Mouse (Mus musculus) forebrain, embryonic 13.5 days (tissue): ENCODE results near the gene Slc18a3. TPM values are rescaled to one million over a fixed set of nuclear protein-coding genes. Genes with fewer than 3 reads are reported as not detected.

ENCODE experiments used
- ATAC-seq: fragments of 200-750 bp; cut with Nextera tagmentation; 2 replicates; pipeline ENCODE4 v1.8.0; 2017
- H3K27ac ChIP-seq: fragments of 300-500 bp; sonication (generic); 2 replicates; pipeline ENCODE4 v1.5.1; 2015; ENCODE audit warnings: inconsistent platforms, mild to moderate bottlenecking, moderate library complexity
- H3K27me3 ChIP-seq: fragments of 300-500 bp; sonication (generic); 2 replicates; pipeline ENCODE4 v1.6.1; 2015; ENCODE audit warnings: mild to moderate bottlenecking, inconsistent platforms
- H3K36me3 ChIP-seq: fragments of 300-500 bp; sonication (generic); 2 replicates; pipeline ENCODE4 v1.6.1; 2015; ENCODE audit warnings: mild to moderate bottlenecking, inconsistent platforms; ENCODE audit not compliant: poor library complexity, severe bottlenecking
- H3K4me1 ChIP-seq: fragments of 300-500 bp; sonication (generic); 2 replicates; pipeline ENCODE4 v1.6.1; 2015; ENCODE audit warnings: inconsistent platforms
- H3K4me2 ChIP-seq: fragments of 300-500 bp; sonication (generic); 2 replicates; pipeline ENCODE4 v1.6.1; 2015; ENCODE audit warnings: inconsistent platforms, mild to moderate bottlenecking, moderate library complexity
- H3K4me3 ChIP-seq: fragments of 300-500 bp; sonication (generic); 2 replicates; pipeline ENCODE4 v1.5.1; 2015; ENCODE audit warnings: mild to moderate bottlenecking, inconsistent platforms
- H3K9ac ChIP-seq: fragments of 300-500 bp; sonication (generic); 2 replicates; pipeline ENCODE4 v1.6.1; 2015; ENCODE audit warnings: mild to moderate bottlenecking, inconsistent platforms
- H3K9me3 ChIP-seq: fragments of 300-500 bp; sonication (generic); replicated peaks from 2 replicates; pipeline ENCODE4 v1.6.1; 2016; ENCODE audit warnings: inconsistent platforms
- WGBS: fragments of 180-500 bp; shearing (Covaris S2); methylation state at CpG from one replicate; pipeline ENCODE4 v1.1.7; 2015; 5-methylcytosine and 5-hydroxymethylcytosine counted together
- polyA plus RNA-seq: library from polyadenylated mRNA; unstranded; fragments of >200 nt; fragmentation: Nextera tagmentation; extraction: Ambion mirVana; gene quantifications from 2 replicates; pipeline ENCODE4 v1.2.1, GENCODE M21; 2015

The Slc18a3 gene
- polyA plus RNA-seq: 0.33 and 0.35 TPM in 2 replicates

DNA sequence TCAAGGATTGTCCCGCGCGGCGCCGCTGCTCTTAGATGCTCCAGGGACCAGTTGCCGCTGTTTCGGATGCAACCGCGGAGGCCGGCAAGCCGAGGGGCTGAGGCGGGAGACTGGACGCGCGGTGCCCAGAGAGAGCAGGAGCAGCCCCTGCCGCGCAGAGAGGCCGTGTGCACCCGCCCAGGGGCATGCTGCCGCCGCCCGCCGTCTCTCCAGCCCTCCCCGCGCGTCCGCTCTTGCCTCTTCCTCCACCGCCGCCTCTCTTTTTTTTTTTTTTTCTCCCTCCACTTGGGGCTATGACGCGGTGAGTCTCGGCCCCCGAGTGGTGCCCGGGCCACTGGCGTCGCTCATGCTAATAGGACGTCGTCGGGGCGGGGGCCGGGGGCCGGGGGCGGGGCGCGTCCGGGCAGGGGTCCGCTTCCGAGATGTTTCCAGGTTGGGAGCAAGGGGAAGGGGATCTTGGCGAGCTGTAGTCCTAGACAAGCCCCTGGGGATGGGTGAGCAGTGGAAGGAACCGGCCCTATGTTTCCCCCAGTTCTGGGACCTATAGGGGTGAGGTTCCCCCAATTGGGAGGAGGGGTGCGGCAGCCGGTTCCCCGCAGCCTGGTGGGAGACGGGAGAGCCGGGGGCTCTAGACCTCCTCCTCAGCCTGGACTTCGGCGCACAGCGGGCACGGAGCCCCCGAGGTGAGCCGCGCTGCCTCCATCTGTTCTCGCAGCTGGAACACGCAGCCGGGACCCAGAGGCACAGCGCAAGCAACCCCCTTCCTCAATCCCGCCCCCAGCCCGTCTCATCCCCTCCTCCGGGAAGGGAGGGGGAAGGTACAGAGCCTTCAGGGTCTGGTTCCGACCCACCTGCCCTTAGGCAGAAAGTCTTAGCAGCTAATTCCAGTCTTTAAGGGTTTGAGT lies at the start of gene Slc18a3:
TSS of gene Slc18a3 (minus strand) at position 250 of the 905 bp plus-strand sequence.
- H3K9me3 ChIP-seq: no peaks in the 10 kb centered on the region
- H3K27ac ChIP-seq: no peak within 1 kb of the TSS
- no peaks in the 10 kb centered on the region for H3K36me3 ChIP-seq
- H3K9ac ChIP-seq: peak within 1 kb of the TSS; percentile 54
- peak; percentile 51; the same call in 1 of the 2 replicates for ATAC-seq
- peaks cover 97% of the 10 kb centered on the region for H3K27me3 ChIP-seq
- peak within 1 kb of the TSS; percentile 75 for H3K4me2 ChIP-seq
- H3K4me3 ChIP-seq: peak within 1 kb of the TSS; percentile 44
- H3K4me1 ChIP-seq: peaks cover 28% of the 10 kb centered on the region
- under 1% methylated on average over 50 of the region's 70 CpGs for WGBS

DNA sequence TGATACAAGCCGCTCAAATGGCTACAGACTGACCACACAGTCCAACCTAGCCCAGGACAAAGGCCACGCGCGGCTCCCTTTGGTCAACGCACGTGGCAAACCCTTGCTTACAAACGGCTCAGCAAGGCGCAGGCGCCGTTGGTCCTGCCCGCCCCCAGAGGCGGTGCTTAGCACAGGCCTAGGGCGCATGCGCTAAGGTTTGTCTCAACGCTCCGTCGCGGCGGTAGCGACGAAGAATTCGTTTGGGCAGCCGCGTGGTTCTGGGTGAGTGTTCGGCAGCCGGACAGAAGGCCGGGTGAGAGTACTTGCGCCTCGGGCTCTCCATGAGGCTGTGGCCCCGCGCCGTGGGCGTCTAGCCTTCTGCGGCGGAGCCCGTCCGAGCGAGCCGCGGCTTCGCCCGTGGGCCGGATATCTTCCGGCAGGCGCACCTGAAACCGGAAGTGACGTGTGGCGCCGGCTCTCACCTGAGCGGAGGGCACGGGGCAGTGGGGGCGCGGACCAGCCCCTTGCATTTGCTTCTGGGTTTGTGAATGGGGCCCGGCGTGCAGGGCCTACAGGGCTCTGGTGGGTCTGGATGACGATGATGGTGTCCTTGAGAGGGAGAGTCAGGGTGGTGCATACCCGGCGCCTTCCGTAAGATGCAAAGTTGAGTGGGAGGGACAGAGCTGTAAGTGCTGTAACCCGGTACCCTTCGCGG lies 48.8 kb upstream of the Slc18a3 start, which contains the start of gene Ercc6:
TSS of gene Ercc6 (plus strand) at position 186 of the 697 bp plus-strand sequence.
- Histone ChIP-seq H3K4me3 (peak within 1 kb of the TSS; percentile 68), H3K9ac (peak within 1 kb of the TSS; percentile 78), H3K4me1 (peaks cover 19% of the 10 kb centered on the region), H3K9me3 (no peaks in the 10 kb centered on the region), H3K27ac (peak within 1 kb of the TSS; percentile 83), H3K4me2 (peak within 1 kb of the TSS; percentile 84), H3K27me3 (no peaks in the 10 kb centered on the region; the same call in 1 of the 2 replicates), H3K36me3 (peaks cover 16% of the 10 kb centered on the region)
- peak; percentile 96 for ATAC-seq
- under 1% methylated on average over 61 of the region's 62 CpGs for WGBS

GRCm38 (mm10) chr14:32512912-32513311 lies 48.3 kb upstream of the Slc18a3 start:
- H3K9ac ChIP-seq: peak overlapping the region; percentile 78; the same call in 1 of the 2 replicates
- peak; percentile 53 for ATAC-seq

GRCm38 (mm10) chr14:32509443-32509961 lies 44.9 kb upstream of the Slc18a3 start:
- H3K9ac ChIP-seq: no peak overlapping the region
- H3K27ac ChIP-seq: no peak overlapping the region
- H3K9me3 ChIP-seq: no peaks in the 10 kb centered on the region
- WGBS: 83% methylated on average over 6 of the region's 6 CpGs
- no peak overlapping the region for H3K4me2 ChIP-seq
- H3K4me1 ChIP-seq: peaks cover 13% of the 10 kb centered on the region
- H3K27me3 ChIP-seq: no peaks in the 10 kb centered on the region; the same call in 1 of the 2 replicates
- no peaks in the 10 kb centered on the region for H3K36me3 ChIP-seq
- H3K4me3 ChIP-seq: no peak overlapping the region
- no peak for ATAC-seq

More at GRCm38 (mm10) chr14:32512912-32513311, 48.3 kb upstream of the Slc18a3 start:
- H3K9me3 ChIP-seq: no peaks in the 10 kb centered on the region
- WGBS: 37% methylated on average over 9 of the region's 9 CpGs
- H3K4me1 ChIP-seq: peaks cover 19% of the 10 kb centered on the region
- H3K4me2 ChIP-seq: peak overlapping the region; percentile 84
- H3K27me3 ChIP-seq: no peaks in the 10 kb centered on the region; the same call in 1 of the 2 replicates
- H3K36me3 ChIP-seq: peaks cover 12% of the 10 kb centered on the region
- peak overlapping the region; percentile 68 for H3K4me3 ChIP-seq
- H3K27ac ChIP-seq: no peak overlapping the region

DNA sequence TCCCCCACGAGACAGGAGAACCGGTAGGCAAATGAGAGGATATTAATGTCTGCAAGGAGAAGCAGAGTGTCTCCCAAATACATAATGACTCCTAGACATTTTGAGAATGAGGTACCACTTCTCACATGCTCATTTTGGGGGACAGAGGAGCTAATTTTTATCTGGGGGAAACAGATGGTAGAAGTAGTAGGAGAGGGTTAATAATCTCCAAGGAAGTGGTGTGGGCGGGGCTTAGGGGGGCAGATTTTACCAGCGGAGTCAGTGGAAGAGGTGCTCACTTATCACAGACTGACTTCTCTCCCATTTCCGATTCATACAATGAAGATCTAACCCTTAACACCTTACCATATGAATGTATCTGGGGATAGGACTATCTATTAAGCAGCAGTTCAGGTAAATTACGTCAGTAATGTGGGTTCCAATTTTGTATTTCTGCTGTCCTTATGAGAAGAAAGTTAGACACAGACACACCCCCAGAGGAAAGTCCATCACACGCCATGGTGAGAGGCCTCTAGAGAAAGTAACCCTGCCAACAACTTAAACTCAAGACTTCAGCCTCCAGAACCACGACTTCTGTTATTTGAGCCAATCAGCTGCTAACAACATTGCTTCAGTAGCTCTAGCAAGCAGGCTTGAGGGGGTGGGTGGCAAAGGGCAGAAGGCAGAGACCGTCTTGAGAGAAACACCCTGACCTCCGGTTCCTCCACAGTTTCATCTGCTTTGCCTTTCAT lies 43.6 kb upstream of the Slc18a3 start:
- Histone ChIP-seq H3K4me2 (no peak overlapping the region), H3K9me3 (no peaks in the 10 kb centered on the region), H3K36me3 (no peaks in the 10 kb centered on the region), H3K4me3 (no peak overlapping the region), H3K27ac (no peak overlapping the region), H3K9ac (no peak overlapping the region), H3K27me3 (no peaks in the 10 kb centered on the region; the same call in 1 of the 2 replicates), H3K4me1 (peaks cover 8% of the 10 kb centered on the region)
- WGBS: 74% methylated on average over 10 of the region's 10 CpGs
- ATAC-seq: no peak

DNA sequence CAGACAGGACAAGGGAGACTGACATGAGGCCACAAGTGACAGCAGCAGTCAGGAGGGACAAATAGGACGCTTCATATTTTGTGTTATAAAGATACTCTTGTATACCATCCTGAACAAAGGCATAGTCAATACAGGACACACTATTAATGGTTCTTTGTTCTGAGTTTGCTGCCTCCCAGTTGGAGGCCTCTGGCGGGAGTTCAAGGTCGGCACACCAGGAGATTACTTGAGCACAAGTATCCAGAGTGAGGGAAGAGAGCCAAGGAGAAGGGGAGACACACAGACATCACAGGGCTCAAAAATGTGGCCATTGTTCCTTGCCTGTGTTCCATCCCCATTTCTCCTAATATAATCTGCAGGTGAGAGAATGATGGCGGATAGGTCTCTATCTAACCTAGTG lies 42.6 kb upstream of the Slc18a3 start:
- H3K36me3 ChIP-seq: no peaks in the 10 kb centered on the region
- no peaks in the 10 kb centered on the region for H3K9me3 ChIP-seq
- no peak overlapping the region for H3K4me3 ChIP-seq
- H3K4me1 ChIP-seq: 0 out of 2 replicates have a peak, but pooled peaks cover 5% of the 10 kb centered on the region
- H3K27me3 ChIP-seq: no peaks in the 10 kb centered on the region; the same call in 1 of the 2 replicates
- H3K9ac ChIP-seq: no peak overlapping the region
- WGBS: 73% methylated on average over 4 of the region's 4 CpGs
- no peak for ATAC-seq
- H3K27ac ChIP-seq: no peak overlapping the region
- no peak overlapping the region for H3K4me2 ChIP-seq

GRCm38 (mm10) chr14:32506329-32506728 lies 41.7 kb upstream of the Slc18a3 start:
- ATAC-seq: no peak
- Histone ChIP-seq H3K4me1 (0 out of 2 replicates have a peak, but pooled peaks cover 5% of the 10 kb centered on the region), H3K9me3 (no peaks in the 10 kb centered on the region), H3K27me3 (no peaks in the 10 kb centered on the region; the same call in 1 of the 2 replicates), H3K27ac (no peak overlapping the region), H3K9ac (no peak overlapping the region), H3K4me2 (no peak overlapping the region), H3K36me3 (no peaks in the 10 kb centered on the region), H3K4me3 (no peak overlapping the region)
- WGBS: 93% methylated on average over 10 of the region's 10 CpGs

GRCm38 (mm10) chr14:32503897-32504296 lies 39.2 kb upstream of the Slc18a3 start:
- Histone ChIP-seq H3K9me3 (no peaks in the 10 kb centered on the region), H3K4me1 (0 out of 2 replicates have a peak, but pooled peaks cover 5% of the 10 kb centered on the region), H3K9ac (no peak overlapping the region), H3K27ac (no peak overlapping the region), H3K27me3 (no peaks in the 10 kb centered on the region; the same call in 1 of the 2 replicates), H3K4me3 (no peak overlapping the region), H3K36me3 (no peaks in the 10 kb centered on the region), H3K4me2 (no peak overlapping the region)
- no peak for ATAC-seq
- WGBS: 89% methylated on average over 1 of the region's 1 CpGs

DNA sequence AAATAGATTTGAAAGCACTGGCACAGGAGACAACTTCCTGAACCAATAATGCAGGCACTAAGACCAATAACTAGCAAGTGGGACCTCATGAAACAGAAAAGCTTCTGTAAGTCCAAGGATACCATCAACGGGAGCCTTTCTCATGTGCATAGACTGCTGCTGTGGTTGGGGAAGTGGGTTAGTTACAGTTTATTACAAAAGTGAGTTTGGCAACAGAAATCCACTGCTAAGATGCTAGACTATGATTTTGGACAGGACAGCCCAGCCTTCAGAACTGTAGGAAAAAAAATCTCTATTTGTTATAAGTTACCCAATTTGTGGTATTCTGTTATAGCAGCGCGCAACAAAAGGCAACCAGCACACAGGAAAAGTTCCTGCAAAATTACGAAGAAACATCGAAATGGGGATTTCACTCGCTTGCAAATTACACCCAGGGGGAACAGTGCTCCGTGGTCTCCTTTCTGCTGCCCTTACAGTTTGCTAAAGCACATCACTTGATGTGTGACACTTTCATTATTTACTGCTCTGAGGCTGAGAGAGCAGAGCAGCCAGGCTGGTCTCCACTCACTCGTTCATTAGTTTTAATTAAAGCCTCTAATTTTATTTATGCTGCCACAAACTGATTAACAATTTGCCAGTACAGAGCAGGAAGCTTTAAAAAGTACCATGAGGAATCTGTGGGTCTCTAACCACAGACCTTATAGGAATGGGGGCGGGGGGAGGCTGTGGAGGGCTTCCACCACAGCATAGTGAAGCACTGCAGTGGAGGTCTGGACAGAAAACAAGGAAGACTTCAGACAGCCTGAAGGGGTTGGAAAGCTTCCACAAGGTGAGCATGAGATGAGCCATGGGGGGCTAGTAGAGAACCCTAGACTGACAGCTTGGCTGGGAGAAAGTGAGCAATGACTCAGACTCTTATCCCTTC lies 38.4 kb upstream of the Slc18a3 start:
- WGBS: 52% methylated on average over 9 of the region's 9 CpGs
- H3K27ac ChIP-seq: no peak overlapping the region
- H3K36me3 ChIP-seq: no peaks in the 10 kb centered on the region
- H3K9me3 ChIP-seq: no peaks in the 10 kb centered on the region
- no peak overlapping the region for H3K4me3 ChIP-seq
- H3K4me2 ChIP-seq: peak overlapping the region; percentile 24; the same call in 1 of the 2 replicates
- no peaks in the 10 kb centered on the region for H3K27me3 ChIP-seq
- no peak overlapping the region for H3K9ac ChIP-seq
- peak; percentile 57; the same call in 1 of the 2 replicates for ATAC-seq
- H3K4me1 ChIP-seq: 0 out of 2 replicates have a peak, but pooled peaks cover 5% of the 10 kb centered on the region

DNA sequence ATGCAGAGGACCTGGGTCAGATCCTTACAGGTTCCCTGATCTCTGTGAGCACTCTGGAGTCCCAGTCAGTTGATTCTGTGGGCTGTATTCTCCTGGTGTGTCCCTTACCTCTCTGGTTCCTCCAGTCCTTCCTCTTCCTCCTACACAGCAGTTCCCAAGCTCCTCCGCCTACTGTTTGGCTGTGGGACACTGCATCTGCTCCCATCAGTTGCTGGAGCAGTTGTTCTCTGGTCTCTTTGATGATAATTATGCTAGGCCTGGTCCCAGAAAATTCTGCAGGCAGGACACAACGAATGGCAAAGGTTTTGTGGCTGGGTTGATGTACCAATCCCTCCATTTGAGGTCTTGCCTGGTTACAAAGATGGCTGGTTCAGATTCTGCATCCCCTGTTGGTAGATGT lies 36.7 kb upstream of the Slc18a3 start:
- ATAC-seq: no peak
- Histone ChIP-seq H3K9ac (no peak overlapping the region), H3K27me3 (no peaks in the 10 kb centered on the region), H3K4me1 (0 out of 2 replicates have a peak, but pooled peaks cover 5% of the 10 kb centered on the region), H3K4me2 (no peak overlapping the region), H3K36me3 (no peaks in the 10 kb centered on the region), H3K9me3 (no peaks in the 10 kb centered on the region), H3K4me3 (no peak overlapping the region), H3K27ac (no peak overlapping the region)
- 69% methylated on average over 2 of the region's 2 CpGs for WGBS
